Mouse (Mus musculus): ENCODE data around the gene Lca5l.

Gene Lca5l

DNA sequence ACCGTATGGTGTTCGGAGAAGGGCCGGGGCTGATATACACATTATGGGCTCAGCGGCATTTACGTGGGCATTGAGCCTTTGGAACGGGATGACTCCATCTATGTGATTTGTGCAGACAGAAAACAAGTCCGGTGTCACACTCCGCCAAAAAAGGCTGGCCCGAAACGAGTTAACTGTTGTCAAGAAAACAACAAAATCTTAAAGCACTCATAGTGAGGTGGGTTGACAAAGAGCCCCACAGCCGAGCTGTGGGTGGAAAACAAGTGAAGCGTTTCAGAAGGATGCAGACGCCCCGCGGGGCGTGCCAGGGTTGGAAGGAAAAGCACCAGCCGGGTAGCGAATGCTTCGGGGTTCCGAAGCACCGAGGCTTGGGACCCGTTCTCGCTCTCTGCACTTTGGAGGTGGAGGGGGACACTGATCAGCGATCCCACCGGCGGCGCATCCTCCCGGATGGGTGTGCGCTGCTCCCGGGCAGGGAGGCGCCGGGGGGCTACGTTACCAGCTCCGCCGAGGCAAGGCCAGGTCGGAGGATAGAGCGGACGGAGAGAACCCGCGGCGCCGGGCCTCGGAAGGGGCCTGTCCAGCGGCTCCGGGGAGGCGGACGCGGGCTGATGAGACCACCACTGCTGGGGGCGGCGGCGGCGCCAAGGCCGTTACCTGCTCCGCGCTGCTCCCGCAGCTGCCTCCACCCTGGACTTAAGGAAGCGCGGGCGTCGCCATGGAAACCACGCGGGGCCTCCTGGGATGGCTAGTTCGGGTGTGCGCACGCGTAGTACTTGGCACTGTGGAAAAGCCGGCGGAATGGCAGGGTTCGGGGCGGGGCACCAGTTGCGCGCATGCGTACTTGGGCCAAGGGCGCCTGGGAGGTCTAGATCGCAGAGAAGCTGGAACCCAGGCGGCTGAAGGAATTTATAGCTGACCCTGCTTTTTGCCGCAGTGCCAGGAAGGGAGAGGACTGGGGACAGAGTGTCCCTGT is at the start of gene Lca5l:
Lca5l (minus strand) TSS at position 741 of the 976 bp plus-strand sequence.
- DNase-seq, result peak; percentile 100

GRCm38 (mm10) chr16:96235366-96235970 is 43.4 kb upstream of the Lca5l start, which contains the start of gene B3galt5:
TSS of gene B3galt5 (plus strand) at chr16:96235801.
- DNase-seq, result no peak

- no peak for DNase-seq
Measured at GRCm38 (mm10) chr16:96233996-96234395, 41.9 kb upstream of the Lca5l start.

GRCm38 (mm10) chr16:96231974-96232373 is 39.9 kb upstream of the Lca5l start:
- no peak for DNase-seq

GRCm38 (mm10) chr16:96231251-96231650 is 39.2 kb upstream of the Lca5l start:
- DNase-seq, result no peak

DNA sequence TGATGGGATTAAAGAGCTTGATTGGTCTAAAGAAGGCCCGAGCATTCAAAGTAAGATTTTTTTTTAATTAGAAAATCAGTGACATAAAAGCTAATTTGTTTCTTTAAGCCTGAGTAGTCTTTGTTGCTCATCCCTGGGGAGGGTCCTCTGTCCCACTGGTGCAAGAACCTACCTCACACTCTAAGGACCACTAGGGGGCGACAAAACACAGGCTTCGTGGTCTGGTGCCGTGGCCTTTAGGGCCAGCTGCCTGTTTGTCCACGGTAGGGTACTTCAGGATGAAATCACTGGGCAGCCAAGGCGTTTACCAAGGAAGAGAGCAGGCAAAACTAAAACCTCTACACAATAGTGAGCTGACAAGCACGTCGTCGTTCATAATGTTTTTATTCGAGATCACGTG is 38.3 kb upstream of the Lca5l start:
- DNase-seq, result peak; percentile 65

DNA sequence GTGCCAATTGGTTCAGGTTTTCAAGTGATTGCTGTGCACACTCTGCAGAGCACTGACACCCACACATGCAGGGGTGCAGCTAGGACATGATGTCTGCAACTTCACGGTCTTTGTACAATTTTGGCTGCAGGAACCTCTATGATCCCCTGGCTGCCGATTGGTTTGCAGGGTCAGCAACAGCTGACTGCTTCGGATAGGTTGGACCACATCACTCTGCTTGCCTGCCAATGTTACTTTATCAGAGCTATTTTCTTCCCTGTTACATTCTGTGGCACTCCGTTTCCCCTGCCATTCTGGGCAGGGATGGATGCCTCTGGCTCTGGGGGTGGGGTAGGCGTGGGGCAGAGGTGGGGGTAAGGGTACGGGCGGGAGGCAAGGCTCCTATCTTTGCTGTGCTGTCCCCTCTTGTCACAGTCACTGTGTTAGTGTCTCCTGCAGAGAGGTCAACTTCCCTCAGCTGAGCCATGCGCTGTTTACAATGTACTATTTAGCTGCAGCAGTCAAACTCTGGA is 37.0 kb upstream of the Lca5l start:
- DNase-seq, result no peak

- no peak for DNase-seq
Measured at GRCm38 (mm10) chr16:96228438-96228837, 36.4 kb upstream of the Lca5l start.

DNA sequence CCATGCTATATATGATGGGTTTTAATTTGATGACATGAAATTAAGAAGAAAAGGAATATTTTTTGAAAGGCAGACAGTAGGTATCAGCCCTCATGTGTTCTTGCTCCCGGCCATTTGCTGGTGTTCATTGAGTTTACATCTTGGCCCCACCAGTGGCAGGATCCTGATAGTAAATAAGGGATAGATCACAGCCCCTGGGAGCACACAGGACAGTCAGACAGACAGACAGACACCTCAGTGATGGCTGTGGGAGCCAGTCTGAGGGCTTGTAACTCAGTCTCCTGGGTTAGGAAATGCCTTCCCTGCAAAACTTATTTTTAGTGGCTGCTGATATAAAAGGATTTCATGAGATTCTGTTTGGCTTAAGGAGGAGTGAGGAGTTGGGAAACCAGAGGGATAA is 30.4 kb upstream of the Lca5l start:
- no peak for DNase-seq

DNA sequence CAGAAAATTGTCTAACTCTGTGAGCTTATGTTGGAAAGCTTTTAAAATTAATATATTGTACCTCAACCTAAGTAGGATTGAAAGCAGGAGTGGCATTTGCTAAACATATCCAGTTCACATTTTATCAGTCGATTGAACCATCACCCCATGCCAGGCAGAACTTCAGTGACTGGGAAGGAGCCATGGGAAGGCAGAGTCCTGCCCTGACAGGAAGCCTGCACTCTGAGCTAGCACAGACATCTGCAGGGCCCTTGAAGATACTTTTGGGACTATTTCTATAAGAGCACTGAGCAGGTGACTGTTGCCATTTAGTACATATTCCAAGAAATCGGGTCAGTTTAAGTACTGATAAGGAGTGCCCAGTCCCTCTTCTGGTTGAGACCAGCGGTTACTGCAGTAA is 29.9 kb upstream of the Lca5l start:
- no peak for DNase-seq

GRCm38 (mm10) chr16:96221491-96221890 is 29.4 kb upstream of the Lca5l start:
- no peak for DNase-seq

DNA sequence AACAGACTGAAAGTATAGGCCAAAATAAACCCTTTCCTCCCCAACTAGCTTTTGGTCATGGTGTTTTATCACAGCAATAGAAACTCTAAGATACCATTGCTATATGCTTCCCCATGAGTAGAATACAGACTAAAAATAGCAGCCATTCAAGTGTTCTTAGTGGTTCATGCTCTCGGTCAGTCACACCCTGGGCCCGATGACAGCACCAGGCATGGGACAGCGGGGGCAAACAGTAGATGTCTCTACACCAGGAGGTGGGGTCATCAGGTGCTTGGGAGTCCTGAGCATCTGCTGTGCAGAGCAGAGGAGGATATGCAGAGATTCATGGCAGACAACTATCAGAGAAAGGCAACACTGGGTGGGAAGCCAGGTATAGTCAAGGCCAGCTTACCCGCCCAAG is 21.0 kb upstream of the Lca5l start:
- DNase-seq, result no peak

- DNase-seq, result no peak
Measured at GRCm38 (mm10) chr16:96210856-96211255, 18.8 kb upstream of the Lca5l start.

GRCm38 (mm10) chr16:96209789-96210188 is 17.7 kb upstream of the Lca5l start:
- DNase-seq, result no peak

DNA sequence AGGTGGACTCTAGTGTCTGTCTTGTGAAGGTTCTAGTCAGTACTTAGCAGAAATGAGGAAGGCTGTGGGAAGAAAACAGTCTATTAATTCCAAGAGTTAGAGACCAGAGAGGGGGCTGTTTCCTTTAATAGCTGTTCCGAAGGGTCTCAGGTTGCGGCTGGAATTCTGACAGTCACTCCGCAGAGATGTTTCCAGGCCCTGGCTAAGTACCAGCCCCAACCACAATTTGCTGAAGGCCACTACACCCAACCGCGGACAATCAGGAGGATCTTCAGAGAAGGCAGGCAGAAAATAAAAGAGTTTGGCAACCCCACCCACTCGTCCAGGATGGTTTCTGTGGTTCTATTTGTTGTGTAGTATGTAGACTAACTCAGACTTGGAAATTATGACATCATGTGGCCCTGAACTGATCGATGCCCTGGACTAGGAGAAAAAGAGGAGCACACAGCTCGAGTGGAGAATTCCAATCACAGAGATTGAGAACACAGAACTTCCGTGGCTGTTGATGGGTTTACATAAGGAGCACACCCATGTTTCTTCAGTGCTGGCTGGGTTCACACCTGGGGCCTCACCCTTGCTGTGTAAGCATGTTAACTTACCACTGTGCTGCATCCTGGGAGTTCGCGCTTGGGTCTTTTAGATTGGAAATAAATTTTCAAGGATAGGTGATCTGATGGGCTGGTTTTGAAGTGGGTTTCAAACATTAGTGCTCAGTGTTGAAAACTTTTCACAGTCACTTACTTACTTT is 9.6 kb upstream of the Lca5l start:
- no peak for DNase-seq

GRCm38 (mm10) chr16:96200702-96201028 is 8.6 kb upstream of the Lca5l start:
- DNase-seq, result no peak

DNA sequence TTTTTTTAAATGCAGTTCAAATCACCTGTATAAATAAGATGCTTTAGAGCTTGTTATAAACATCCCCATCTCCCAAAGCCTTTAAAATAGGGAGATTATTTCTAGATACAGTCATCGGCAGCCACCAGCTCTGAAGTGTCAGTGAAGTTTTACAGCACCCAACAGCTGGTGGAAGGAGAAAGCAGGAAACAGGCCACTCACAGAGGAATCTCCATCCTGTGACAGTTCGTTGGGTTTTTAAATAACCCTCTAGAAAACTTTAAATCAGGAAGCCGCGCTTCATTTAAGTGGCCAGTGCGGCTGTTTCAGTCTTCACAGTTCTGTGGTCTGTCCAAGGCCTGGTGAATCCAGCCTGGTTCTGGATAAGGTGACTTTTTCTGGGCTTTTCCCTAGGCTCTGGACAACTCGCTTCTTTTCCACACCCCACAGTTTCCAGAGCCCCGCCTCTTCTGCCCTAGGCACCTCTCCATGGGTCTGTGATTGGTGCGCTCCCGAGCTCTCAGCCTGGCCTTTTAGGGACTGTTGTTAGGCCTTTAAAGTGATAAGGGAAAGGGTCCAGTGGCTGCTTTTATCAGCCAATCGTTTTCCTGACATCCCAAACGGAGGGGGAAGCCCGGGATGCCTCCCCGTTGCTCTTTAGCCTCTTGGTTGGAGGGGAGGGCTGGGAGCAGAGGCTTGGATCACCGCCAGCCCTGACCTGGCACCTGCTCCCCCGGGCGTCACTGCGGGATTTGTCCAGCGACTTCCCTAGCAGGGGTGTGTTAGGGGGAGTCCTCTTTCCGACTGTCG is 8.0 kb upstream of the Lca5l start, which contains the start of gene Sh3bgr:
Sh3bgr (plus strand) TSS at position 538 of the 789 bp plus-strand sequence.
- peak; percentile 16 for DNase-seq

DNA sequence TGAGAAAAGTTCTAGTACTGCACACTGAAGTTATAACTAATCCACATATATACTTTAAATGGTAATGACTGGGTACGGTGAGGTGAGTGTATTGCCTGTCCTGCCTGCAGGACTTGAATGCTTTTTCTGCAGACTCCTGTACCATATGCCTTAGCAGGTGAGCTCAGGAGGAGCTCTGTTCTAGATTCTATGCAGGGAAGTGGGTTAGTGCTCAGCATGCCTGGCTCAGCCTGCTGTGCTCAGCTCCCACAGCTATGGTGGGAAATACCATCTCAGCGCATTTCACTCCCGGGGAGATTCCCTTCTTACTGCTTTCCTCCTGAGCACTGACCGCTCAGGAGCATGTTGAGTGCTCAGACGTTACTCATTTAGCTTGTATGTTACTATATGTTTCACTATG is 4.5 kb downstream of the Lca5l start:
- DNase-seq, result no peak

DNA sequence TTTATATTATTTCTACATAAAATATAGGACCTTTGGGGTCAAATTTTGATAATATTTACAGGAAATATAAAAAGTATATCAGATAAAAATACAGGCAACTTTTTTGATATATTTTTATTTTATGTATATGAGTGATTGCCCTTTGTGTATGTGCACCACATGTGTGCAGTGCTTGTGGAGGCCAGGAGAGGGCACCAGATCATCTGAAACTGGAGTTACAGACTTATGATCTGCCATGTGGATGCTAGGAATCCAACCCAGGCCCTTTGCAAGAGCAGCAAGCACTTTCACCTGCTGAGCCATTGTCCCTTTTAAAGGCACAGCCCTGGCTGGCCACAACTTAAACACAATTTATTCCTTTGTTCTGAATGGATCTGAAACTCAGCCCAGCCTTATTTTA is 12.9 kb downstream of the Lca5l start:
- no peak for DNase-seq

- no peak for DNase-seq
Measured at GRCm38 (mm10) chr16:96175399-96175798, 16.7 kb downstream of the Lca5l start.

DNA sequence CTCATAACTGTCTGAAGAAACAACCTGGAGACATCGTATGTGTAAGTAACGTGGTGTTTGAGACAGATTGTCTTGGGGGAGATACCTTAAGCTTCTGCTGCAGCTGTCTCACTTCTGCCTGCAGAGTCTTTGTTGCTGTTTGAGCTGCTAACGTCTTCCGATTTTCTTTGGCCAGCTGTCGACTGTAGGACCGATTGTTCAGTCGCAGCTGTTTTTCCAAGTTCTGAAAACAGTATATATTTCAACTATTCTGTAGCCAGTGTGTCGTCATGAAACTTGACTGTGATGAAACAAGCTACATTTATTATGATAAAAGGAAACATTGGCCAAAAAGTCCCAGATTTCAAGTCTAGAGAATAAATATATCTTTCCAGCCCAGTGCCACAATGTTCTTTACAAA is 18.4 kb downstream of the Lca5l start:
- no peak for DNase-seq

DNA sequence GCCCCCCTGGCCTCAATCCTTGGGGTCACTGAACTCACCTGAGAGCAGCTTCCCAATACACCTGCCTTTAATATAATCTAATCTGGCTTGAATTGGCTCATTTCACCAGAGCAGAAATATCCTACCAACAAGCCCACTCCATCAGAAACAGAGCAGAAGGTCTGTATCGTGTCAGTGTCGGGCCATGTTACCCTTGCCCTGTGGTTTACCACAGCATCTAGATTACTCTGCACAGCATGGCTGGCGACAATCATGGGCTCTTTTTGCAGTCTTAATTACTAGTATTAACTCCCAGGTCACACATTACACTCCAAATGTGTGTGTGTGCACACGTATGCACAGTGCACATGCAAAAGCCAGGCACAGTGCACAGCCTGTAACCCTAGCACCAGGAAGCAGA is 23.2 kb downstream of the Lca5l start:
- DNase-seq, result no peak
